Mouse (Mus musculus) CH12F3 (cell line): ENCODE measurements around the gene Glipr1l1.
"Not testable (repeated sequence)": the region's sequence is repeated elsewhere in the genome, so short reads cannot be mapped to it uniquely, and the experiment has no call there.

Experiments used
- in situ Hi-C: fragments of 300-500 bp; cut with MboI; formaldehyde crosslinking; loops from 2 replicates; pipeline ENCODE4 v1.14.3; 2020; ENCODE audit warnings: low sequenced_read_pairs

Gene Glipr1l1

DNA sequence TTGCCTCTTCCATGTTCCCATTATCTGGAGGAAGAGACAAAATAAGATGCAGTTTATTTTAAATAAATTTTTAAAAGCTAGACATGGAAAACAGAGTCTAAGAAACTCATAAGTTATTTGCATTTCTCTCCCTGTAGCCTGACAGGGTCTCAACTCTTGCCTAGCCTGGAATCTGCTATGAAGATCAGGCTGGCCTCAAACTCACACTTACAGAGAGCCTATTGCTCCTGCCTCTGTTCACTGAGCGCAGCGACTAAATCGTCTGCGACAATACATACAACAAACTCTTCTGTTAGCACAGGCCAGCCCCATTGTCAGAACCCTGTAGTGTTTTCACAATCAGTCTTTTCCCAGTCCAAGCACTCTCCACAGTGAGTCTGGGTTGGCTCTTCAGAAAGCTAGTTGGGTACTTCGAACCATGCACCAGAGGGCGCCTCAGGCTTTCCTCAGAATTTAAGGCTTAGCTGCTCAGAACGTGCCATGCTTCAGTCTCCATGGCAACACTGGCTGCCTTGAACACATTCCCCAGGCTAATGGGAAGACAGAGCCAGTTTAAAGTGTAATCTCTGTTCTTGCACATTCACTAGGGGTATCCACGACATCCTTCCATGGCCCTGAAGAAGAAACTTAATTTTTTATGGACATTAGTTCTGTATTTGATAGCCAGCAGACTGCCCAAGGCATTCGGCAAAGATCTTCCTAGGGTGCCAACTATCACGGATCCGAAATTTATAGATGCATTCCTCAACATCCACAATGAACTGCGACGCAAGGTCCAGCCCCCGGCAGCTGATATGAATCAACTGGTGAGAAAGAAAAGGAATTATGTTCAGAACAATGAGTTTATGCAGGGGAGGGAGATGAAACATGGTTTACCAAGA lies at the start of gene Glipr1l1:
TSS of gene Glipr1l1 (plus strand) at position 488 of the 881 bp plus-strand sequence.
- in situ Hi-C loops = no loop called here

DNA sequence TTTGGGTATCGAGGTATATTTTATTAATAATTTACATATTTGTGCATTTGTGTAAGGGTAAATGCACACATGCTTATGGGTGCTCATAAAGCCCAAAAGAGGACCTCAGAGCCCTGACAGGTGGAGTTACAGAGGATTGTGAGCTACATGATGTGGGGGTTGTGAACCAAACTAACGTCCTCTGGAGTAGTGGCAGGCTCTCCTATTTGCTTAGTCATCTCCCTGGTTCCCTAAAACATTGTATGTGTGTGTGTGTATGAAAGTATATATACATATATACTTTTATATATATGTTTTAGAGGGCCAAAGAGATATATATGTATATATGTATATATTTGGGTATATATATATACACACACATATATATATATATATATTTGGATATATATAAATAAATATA lies 36.4 kb upstream of the Glipr1l1 start:
- in situ Hi-C loops = no loop called here

- in situ Hi-C loops = not testable (repeated sequence)
Observed at GRCm38 (mm10) chr10:112028689-112029088, 31.3 kb upstream of the Glipr1l1 start.

DNA sequence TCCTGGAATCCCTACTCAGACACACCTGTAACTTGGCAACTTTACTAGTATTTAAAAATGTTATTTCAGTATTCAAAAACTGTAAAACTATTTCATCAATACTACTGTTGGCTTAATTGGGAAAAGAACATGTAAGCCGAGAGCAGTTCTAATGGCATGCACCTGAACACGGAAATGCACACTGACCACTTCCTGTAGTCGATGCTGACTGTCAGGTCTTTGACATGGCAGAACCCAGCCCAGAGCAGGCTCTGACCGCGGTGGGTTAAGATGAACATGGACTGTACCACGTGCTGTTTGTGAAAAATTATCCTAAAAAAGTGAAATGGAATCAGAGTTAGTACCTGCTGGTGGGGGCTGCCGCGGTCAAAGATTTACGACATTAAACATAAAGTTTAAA lies 16.5 kb upstream of the Glipr1l1 start:
- in situ Hi-C loops = not testable (repeated sequence)

DNA sequence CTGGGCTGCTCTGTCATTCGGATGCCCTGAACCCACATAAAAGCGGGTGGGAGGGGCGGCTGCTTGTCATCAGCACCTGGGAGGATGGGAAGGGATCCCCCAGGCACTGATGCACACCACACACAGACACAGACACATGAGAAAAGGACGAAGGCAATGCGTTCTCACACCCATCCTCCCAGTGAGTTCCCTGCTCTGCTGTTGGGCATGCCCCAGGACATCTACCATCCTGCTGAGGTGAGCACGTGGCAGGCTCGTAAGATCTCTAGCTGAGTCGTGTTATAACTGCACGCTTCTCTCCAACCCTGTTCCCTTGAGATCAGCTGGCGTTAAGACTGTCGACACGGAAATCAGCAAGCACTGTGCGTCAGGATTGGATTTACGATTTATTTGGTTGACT lies 15.7 kb upstream of the Glipr1l1 start:
- in situ Hi-C loops = not testable (repeated sequence)

DNA sequence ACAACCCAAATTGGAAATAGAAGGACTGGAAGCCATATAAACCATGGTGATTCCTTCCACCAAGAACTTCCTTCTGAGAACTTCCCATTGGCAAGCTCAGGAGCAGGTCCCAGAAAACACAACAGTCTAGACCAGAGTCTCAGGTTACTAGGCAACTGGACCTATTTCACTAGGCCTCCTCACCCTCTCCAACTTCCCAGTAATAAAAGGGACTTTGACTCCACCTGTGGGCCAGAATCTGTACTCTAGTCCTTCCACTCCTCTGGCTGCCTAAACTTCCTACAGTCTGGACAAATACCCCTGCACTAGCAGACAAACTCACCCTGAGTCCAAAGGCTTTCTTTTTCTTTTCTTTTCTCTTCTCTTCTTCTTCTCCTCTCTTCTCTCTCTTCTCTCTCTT lies 8.8 kb upstream of the Glipr1l1 start:
- in situ Hi-C loops = no loop called here

- in situ Hi-C loops = not testable (repeated sequence)
Observed at GRCm38 (mm10) chr10:112051956-112052355, 8.0 kb upstream of the Glipr1l1 start.

DNA sequence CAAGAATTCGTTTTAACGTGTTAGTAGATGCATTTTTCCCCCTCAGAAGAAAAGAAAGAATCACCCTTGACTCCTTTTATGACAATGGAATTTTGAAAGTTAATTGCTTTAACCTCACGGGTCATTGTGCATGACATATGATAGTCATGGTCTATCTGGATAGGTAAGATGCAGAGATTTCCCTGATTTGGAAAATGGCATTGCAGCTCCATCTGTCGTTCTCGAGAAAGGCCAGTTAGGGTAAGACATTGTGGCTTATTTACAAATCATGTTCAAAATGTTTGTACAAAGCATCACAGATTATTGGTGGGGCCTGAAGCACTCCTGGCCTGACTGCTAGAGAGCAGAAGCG lies 570 bp downstream of the Glipr1l1 start:
- in situ Hi-C loops = not testable (repeated sequence)

DNA sequence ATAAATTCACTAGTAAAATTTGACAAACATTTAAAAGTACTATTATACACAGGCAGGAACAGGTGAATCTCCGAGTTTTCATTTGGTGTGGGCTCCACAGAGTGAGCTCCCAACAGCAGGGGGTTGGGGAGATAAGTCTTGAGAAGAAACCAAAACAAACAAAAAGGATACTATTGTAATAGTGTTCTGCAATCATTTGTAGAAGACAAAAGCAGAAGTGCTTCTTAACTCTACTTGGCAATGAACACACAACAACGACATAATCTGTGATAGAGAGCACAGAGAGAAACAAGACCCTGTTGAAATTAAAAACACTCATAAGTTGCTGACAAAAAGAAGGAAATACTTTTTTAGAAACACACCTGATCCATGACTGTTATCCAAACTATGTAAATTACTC lies 20.1 kb downstream of the Glipr1l1 start:
- in situ Hi-C loops = no loop called here

DNA sequence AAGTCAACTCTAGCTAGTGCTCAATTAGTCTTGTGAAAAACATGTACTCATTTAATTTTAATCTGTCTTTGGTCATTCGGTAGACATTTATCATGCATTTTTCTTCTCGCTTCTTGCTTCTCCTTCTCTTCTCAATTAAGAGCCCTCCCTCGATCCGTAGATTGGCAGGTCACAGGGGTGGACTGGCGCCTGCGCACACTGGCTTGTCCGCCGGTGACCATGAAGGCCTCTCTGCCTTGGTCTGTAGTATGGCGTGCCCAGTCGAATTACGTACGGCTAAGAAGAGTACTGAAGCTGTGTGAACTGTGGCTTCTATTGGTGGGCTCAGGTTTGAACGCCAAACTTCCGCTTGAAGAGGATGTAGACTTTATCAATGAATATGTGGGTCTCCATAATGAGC lies 23.2 kb downstream of the Glipr1l1 start, which contains the start of gene Glipr1l2:
TSS of gene Glipr1l2 (plus strand) at position 198 of the 400 bp plus-strand sequence.
- in situ Hi-C loops = no loop called here

- in situ Hi-C loops = loop anchor here (10.0 kb wide), 1 partner anchor 131 kb away; the partner anchor contains the start of gene Krr1
Observed at GRCm38 (mm10) chr10:112105785-112106184, 45.8 kb downstream of the Glipr1l1 start.

DNA sequence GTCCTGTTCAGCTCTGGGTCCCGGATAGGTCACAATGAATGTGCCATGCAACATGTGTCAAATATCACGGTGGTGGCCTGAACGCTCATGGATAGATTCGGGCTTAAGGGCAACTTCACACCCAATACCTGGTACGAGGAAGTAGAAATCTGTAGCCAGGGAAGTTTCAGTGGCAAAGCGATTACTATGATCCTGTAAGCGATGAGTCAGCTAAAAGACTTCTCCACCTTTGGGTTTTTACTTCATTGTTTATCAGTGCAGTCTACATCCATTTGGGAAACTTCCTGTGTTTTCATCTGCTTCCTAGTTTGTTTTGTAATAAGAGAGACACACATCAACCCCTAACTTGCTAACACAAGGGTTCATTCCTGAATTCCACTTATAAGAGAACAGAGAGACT lies 50.4 kb downstream of the Glipr1l1 start:
- in situ Hi-C loops = no loop called here

DNA sequence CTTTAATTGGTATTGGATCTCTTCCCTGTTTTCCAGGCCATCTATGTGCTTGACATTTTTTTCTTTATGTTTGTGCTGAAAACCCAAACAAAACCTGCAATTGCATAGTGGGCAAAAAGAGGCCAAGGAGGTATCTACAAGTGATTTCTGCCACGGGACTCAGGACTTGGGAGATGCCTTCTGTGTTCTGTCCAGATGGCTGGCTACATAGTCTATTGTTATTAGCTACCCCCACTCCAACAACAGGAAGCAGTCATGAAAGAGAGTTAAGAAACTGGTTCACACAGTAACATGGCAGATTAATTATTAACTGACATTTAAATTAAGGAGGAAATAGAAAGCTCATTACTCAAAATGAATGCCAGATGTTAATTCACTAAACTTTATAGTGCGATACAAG lies 65.1 kb downstream of the Glipr1l1 start:
- in situ Hi-C loops = not testable (repeated sequence)

- in situ Hi-C loops = not testable (repeated sequence)
Observed at GRCm38 (mm10) chr10:112127682-112128230, 67.8 kb downstream of the Glipr1l1 start.
